Mouse (Mus musculus): Measurements from ENCODE around the gene Arv1.
A peak's percentile ranks its signal among the peaks of the same experiment; 100 is the strongest.

- TF ChIP-seq CTCF (IDR thresholded peaks at IDR 0.05; ENCODE audit: insufficient read depth, low read depth, low read length), result peak; percentile 94
- TF ChIP-seq POLR2A (IDR thresholded peaks at IDR 0.05; ENCODE audit: insufficient read depth, low read depth, low read length), result no peak
Observed at GRCm38 (mm10) chr8:124677486-124677885, 44.5 kb upstream of the Arv1 start.
